ENCODE assay signal across 7 mouse cellular contexts in the genomic region with DNA sequence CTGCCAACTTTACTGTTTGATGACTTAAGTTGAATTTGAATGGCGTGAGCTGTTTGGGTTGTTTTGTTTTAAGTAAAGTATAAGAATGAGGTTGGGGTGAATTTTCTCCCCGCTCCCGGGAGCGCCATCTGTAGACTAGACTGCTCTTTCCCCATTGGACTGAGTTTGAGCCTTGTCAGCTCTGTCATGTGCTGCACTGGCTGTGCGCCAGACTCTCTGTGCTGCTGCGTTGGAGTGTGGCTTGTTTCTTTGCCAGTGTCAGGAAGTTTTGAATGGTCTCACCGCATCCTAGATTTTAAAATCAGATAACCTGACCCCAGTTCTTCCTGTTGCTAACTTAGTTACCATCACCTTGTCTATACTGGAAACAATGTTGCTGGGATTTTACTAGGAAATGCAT.
DNase-seq lines count a peak whose midpoint lies in the region; ATAC-seq and TF ChIP-seq lines count a peak whose summit lies in the region.

No protein-coding gene starts in this region.

- TF ChIP-seq CTCF in liver, embryonic 14.5 days (IDR thresholded peaks at IDR 0.05; ENCODE audit: low read depth), result peak; percentile 31

- H3K27ac ChIP-seq in liver, embryonic 14.5 days, result peak overlapping the region; percentile 44

- ATAC-seq in CD4-positive, CD25-positive, alpha-beta regulatory T cell, adult 4 months, result peak; percentile 86
- peak; percentile 73; the same call in 1 of the 2 replicates for ATAC-seq in liver, embryonic 14.5 days (ENCODE audit: insufficient read depth)

- 8% methylated on average over 7 of the region's 7 CpGs for WGBS in liver, embryonic 14.5 days (ENCODE audit: insufficient replicate concordance)

- no peaks in the 10 kb centered on the region for H3K36me3 ChIP-seq in liver, embryonic 14.5 days (replicated peaks; ENCODE audit: control insufficient read depth, insufficient read depth, low read depth)

- peak; percentile 82 for DNase-seq in T-cell, adult 2 months (ENCODE audit: low spot score)
- peak; percentile 65 to 81 for DNase-seq in cerebellum, postnatal 25 days
- DNase-seq in heart, adult 18-20 months, result peak; percentile 85
- DNase-seq in kidney, adult 9 months, result peak; percentile 91
- DNase-seq in liver, embryonic 14.5 days (ENCODE audit: low read depth in 3 of 3, low spot score in 3 of 3), result peak; percentile 37 to 56 (median 43)
- DNase-seq in skeletal muscle tissue, adult 2 months (ENCODE audit: low read depth, low spot score), result peak; percentile 64

- H3K4me2 ChIP-seq in liver, embryonic 14.5 days (ENCODE audit: low read depth), result peak overlapping the region; percentile 55

- peaks cover 8 to 19% of the 10 kb centered on the region in 2 experiments for H3K4me1 ChIP-seq in liver, embryonic 14.5 days (replicated peaks; ENCODE audit: control insufficient read depth in 2 of 2, insufficient read depth in 2 of 2, low read length in 1 of 2)

- H3K9me3 ChIP-seq in liver, embryonic 14.5 days (ENCODE audit: control insufficient read depth, low read length), result no peaks in the 10 kb centered on the region

- TF ChIP-seq EP300 in liver, embryonic 14.5 days (IDR thresholded peaks at IDR 0.05; ENCODE audit: low read depth), result no peak

- peak overlapping the region; percentile 31 for H3K9ac ChIP-seq in liver, embryonic 14.5 days (replicated peaks)

- H3K27me3 ChIP-seq in liver, embryonic 14.5 days (ENCODE audit: control insufficient read depth, insufficient read depth, low read length), result no peaks in the 10 kb centered on the region

- peak overlapping the region in 1 of 2 experiments; percentile 25; a peak in 2 of 4 replicates for H3K4me3 ChIP-seq in liver, embryonic 14.5 days (ENCODE audit: insufficient read depth in 1 of 2, low read depth in 2 of 2, low read length in 2 of 2)
